Mouse (Mus musculus) gastrocnemius, postnatal 25 days (tissue): ENCODE measurements around the gene Gfra4. TPM values are rescaled to one million over a fixed set of nuclear protein-coding genes. Genes with fewer than 3 reads are reported as not detected.

ENCODE experiments used
- DNase-seq: peaks from one replicate; pipeline ENCODE4 v3.0.0; 2022
- long read RNA-seq, 2 experiments: library from polyadenylated mRNA; stranded (forward); transcript quantifications; one replicate each; pipeline ENCODE4 v2.0.0; 2021
- total RNA-seq, 2 experiments: library from RNA; stranded (reverse); gene quantifications; 1 replicate in 1 of 2; 2 replicates in 1 of 2; pipeline ENCODE4 v1.2.3; 2021

Gfra4 gene
- 1 to 10 TPM; 1.8 to 3.2 TPM for total RNA-seq
- long read RNA-seq, experiment 1, partial matches to known transcripts = 5 of 7 reads
- long read RNA-seq, experiment 1, other reads (novel, unspliced or antisense) = 1 of 7 reads
- long read RNA-seq, experiment 2, partial matches to known transcripts = 5 of 6 reads
- long read RNA-seq, experiment 2, other reads (novel, unspliced or antisense) = 0 of 6 reads

DNA sequence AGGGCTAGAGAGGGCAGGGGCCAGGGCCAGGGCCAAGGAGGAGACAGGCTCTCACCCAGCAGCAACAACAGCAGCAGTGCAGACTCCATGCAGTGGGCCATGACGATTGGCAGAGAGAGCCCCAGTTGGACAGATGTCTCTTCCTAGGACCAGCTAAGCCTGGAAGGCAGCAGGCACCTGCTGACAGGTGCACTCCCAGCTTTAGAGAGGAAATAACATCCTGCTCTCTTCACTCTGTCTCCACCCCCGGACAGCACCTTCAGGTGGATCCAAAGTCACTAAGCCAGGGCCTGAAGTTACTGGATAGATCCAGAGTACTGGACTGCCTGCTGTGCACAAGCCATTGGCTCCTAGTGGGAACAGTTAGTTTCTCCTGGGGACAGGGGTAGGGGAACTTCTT, at the start of gene Gfra4:
Gene Gfra4 (minus strand): TSS at position 101 of the 400 bp plus-strand sequence.
- DNase-seq = no peak

DNA sequence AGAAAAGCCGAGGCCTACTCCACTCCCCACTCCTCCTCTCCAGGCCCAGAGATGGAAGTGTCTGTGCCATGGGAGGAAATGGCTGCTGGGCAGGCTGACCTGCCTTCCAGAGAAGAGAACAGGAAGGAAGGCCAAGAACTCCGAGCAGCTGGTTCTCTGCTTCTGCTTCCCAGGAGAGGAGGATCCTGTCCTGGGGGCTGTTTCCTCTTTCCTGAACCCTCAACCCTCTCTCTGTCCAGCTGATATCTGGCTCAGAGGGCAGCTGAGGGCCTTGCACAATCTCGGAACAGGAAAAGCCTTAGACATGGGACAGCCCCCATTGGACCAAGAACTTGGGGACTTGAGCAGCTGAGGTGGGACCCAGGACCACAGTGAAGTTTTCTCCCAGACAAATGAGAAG, 48.0 kb upstream of the Gfra4 start:
- peak; percentile 16 for DNase-seq

DNA sequence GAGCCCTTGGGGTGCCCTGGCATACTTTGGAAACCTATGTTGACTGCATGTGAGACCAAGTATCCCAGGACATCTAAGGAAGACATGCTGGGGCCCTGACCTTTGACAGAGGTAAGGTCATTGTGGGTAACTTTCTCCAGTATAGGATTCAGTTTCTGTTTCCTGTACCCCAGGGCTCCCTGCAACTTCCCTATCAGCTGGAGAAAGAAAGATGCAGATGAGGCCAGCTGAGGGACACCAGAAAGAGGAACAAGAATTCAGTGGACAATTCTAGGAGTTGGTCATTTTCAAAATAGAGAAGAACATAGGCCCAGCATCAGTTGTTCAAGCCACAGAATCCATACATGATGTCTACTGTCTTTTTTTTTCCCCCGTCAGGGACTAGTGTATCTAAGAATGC, 46.7 kb upstream of the Gfra4 start:
- DNase-seq = no peak

DNA sequence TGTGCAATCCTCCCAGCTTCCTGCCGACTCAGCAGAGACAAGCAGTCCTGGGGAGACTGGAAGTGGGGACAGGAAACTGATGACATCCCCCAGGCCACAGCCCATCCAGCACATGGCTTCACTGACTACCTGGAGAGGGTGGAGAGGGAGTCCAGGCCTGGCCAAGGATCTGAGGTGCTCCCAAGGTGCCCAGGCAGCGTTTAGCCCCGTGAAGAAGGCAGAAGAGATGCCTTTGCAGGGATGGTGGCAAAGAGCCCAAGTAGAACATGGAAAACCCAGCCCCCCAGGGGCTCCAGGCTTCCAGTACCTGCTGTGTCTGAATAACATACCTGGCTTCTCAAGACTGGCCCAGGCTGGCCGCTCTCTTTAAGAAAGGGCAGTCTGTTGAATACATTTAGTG, 45.7 kb upstream of the Gfra4 start:
- DNase-seq = no peak

DNA sequence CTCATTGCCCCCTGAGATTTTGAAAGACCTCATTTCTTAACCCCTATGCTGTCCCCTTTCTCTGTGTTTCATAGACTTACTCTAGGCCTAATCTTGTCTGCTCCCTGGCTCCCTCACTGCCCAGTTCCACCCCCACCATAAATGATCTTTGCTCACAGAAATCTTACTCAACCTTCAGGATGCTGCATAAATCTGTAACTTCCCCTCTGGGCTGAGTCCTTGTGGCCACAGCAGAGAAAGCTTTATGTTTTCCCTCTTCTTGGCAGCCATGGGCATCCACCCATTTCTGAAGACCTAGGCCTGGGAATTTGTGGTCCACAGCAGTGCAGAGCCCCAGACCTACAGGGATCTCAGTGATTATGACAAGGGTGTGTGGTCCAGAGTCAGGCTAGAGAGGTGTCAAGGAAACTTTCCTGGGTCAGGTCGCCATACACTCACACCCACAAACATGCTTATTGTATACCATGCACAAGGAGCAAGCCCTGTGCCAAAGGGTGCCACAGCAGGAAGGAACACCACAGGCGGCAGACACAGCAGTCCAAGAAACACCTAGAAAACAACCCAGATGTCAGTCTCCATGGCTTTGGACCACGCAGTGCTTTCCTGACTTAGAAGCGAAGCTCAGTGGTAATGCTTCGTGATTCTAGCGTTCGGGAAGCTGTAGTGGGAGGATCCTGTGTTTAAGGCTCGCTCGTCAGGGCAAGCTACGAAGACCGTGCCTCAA, 43.9 kb upstream of the Gfra4 start, which contains the start of gene Siglec1:
Gene Siglec1 (minus strand): TSS at position 99 of the 724 bp plus-strand sequence.
- no peak for DNase-seq

DNA sequence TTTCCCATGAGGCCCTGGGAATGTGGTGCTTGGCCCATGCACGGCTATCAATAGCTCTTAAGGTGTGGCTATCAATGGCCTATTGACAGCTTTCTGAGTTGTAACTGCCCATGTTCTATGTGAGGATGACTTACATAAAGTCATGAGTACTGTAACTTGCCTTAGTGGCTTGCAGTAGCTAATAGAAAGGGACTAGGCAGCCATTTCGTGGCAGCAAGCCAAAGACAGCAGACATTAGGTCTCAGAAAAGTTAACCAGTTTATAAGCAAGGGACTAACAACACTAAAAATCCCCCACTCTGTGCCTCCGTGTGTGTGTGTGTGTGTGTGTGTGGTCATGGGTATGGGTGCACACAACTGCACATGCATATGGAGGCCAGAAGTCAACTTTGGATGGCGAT, 41.3 kb upstream of the Gfra4 start:
- no peak for DNase-seq

DNA sequence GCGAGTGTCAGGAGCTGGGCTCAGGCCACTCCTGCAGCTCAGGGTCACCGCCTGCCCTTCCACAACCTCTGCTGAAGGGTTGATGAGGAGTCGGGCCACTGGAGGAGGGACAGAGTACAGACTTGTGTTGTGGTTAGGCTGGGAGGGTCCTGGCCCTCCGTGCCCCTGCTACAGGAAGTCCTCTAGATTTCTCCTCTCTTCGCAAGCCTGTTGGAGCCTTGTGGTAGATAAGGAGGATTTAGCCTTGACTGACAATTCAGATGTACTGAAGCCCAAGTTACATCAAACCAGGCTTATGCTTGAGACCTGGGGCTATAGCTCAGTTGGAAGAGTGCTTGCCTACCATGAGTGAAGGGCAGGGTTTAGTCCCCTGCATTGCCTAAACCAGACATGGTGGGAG, 37.6 kb upstream of the Gfra4 start:
- DNase-seq = no peak

DNA sequence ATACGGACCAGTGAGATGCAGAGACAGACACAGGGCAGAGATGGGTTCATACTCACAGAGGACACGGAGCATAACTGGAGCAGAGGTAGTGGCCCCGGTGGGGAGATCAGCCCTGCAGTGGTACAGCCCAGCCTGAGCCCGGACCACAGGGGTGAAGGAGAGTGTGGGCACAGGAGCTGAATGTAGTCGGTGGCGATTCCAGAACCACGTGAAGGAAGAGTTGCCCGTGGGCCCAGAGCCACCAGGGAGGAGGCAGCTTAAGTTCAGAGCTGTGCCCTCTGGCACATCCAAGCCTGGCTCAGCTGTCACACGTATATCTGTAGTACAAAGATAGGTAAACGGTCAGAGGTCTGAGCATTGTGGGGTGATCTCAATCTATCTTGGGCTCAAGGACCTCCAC, 29.6 kb upstream of the Gfra4 start:
- no peak for DNase-seq

DNA sequence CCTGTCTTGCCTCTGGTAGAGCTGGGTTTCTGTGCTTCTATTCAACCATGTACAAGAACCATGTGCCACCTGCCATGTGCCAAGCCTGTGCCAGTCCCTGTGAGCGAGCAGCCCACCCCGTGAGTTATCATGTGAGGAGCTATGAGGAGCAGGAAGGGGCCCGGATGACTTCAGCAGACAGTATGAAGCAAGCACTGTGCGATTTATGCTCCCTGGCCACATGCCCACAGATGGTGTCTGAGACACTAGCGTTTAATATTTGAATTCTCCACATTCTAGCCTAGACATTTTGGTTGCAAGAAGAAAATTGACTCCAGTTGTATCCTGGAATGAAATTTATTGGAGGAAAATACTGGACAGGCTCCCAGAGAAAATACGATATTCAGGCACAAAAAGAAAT, 24.6 kb upstream of the Gfra4 start:
- DNase-seq = no peak

DNA sequence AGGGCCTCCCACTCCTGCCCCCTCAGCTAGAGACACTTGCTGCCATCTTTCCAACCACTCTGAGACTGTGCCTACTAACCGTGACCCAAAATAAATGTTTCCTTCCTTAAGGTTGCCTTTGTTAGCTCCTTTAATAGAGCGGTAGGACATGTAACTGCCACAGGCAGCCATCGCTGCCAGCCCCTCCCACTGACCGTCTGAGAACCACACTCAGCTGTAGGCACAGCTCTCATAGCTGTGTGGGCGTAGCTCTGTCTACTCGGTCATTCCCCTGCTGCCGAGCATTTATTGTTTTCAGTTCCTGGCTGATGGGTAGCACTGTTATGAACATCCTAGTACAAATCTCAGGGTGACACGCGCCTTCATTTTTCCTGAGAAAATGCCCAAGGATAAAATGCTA, 23.5 kb upstream of the Gfra4 start:
- no peak for DNase-seq

DNA sequence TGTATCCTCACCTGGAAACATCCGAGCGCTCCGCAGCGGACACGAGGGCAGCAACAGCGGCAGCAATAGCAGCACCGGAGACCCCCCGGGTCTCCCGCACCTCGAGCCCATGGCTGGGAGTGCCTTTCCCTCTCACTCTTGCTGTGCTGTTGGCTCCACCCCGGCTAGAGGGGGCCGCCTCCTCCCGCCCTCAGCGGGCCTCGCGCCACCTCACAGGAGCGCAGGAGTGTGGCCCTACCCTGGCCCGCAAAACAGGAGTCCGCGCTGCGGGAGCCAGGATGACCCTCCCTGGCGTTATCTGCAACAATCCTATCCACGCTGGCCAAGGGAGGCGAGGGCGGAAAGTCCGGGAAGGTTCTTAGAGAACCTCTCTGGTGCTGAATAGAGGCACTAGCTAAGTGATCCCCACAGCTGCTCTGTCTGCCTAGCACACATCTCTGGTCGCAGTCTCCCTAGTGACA, 20.5 kb upstream of the Gfra4 start, which contains the start of gene Adam33:
Gene Adam33 (minus strand): TSS at position 411 of the 461 bp plus-strand sequence.
- no peak for DNase-seq

DNA sequence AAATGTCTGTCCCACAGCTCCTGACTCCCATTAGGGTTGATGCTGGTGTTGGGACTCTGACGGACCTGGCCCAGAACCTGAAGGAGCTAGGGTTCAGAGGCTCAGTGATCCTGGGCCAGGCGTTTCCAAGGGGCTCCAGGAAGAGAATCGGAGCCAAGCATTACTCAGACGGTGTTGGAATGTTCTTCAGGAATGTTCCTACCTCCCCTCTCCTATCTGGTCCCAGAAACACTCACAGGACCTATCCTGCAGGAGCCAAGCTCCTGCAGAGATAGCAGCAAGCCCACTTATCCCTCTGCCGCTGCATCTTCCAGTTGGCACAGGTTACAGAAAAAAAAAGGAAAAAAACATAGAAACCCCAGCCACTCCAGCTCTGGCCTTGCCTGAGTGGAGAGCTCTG, 18.7 kb upstream of the Gfra4 start:
- no peak for DNase-seq

DNA sequence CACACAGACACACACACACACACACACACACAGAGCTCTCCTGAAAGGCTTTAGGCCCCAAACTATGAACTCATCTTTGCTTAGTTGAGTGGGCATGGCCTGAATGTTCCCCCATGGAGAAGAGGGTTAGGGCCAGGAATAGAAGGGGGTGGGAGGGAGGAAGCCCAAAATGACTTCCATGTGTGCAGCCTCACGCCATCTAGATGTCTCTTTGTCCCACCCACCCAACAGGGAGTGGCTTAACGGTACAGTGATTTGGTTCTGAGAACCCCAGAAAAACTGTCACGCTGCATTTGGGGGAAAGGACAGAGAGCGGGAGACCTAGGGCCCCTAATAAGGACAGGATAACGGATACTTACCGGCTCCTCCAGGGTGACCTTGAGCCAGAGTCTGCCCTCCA, 17.9 kb upstream of the Gfra4 start:
- no peak for DNase-seq

DNA sequence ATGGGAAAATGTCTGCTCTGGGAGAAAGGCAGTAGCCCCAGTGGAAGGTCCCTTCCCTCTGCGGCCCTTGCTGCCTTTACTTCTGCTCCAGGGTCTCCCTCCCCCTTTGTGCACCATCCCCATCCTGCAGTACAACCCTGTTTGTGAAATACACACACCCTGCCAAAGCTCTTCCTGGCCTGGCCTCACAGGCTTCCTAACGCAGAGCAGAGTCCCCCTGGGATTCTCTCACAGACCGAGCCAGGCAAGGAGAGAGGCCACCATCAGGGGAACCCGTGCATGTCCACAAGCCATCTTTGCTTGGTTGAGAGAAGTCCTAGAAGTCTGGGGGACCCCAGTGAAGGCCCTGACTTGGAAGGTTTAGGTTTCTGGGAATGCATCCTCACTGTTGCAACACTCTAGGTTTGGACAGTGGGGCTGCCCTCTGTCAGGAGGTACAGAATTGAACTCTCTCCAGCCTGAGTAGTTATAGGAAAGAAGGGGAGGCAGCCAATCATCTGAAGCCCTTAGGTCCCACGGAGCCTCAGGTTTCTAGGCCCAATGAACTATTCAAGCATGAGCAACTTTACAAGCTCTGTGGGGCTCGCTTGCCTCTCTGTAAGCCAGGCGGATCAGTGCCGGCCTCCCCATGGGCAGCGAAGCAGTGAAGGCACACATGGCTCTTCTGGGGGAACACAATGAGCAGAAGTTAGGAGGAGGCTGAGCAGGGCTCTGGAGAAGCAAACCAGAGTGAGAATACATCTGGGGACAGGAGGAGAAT, 17.1 kb upstream of the Gfra4 start:
- DNase-seq = peak; percentile 66

DNA sequence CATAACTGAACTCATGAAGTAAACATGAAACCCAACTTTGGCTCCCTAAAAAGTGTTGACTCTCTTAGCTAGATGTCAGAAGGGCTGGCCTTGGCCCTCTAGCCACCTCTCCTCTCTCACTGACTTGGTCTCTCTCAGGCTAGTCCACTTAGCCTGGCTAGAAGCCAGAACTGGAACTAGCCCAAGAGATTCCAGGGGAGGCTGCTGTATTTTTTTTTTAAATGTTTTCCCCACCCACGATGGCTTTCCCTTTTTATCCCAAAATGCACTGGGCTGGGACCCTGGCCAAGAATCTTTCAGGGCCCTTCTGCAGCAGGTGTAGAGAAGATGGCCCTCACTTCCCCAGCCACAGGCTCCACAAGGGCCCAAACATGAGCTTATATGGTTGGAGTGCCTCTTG, 16.5 kb upstream of the Gfra4 start:
- DNase-seq = peak; percentile 83

DNA sequence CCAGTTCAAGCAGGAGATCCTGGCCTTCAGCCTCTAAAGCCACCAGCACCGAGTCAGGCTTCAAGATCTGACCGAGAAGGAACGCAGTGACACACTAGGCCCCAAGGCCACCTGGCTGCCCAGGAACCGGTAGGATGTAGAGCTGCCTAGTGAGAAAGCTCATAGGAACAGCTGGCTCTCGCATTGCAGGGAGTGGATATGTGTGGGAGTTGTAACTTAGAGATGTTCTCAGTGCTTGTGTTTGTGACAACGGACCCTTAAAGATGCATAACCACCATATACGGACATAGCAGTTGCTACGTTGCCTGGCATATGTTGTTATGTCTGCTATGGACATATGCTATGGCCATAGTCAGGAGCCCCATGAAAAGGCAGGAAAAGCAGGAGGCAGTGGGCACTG, 15.8 kb upstream of the Gfra4 start:
- DNase-seq = no peak

DNA sequence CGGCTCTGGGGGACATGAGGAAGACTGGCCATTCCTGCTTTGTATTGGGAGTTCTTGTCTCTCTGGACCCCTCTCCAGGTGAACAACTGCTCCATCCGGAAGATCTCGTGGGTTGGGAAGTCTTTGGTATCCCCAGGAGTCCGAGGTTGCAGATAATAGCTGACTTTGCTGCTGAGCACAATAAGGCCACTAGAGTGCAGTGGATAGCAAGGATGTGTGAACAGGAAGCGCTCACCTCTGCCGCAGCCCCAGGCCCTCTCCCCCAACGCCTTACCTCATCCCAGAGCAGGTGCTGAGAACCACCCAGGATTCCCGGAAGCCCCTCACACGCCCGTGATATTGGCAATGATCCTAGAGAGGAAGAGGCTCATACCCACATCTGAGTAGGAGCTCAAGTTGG, 13.3 kb upstream of the Gfra4 start:
- no peak for DNase-seq

DNA sequence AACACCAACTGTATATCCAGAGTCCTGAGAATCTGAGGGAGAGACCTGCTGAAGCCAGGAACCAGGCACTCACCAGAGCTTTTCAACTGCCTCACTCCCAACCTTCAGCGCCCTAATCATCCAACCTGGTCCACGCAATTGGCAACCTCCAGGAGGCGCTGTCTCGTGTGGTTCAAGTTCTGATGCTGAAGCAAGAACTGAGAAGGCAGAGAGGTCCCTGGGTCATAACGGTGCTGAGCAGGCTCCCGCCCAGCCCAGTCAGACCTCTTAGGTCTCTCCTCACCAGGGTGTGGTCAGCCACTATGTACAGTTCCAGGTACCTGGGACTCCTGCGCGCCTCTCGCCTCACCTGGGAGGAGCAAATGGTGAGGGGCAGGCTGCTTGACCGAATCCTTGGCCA, 12.7 kb upstream of the Gfra4 start:
- no peak for DNase-seq

DNA sequence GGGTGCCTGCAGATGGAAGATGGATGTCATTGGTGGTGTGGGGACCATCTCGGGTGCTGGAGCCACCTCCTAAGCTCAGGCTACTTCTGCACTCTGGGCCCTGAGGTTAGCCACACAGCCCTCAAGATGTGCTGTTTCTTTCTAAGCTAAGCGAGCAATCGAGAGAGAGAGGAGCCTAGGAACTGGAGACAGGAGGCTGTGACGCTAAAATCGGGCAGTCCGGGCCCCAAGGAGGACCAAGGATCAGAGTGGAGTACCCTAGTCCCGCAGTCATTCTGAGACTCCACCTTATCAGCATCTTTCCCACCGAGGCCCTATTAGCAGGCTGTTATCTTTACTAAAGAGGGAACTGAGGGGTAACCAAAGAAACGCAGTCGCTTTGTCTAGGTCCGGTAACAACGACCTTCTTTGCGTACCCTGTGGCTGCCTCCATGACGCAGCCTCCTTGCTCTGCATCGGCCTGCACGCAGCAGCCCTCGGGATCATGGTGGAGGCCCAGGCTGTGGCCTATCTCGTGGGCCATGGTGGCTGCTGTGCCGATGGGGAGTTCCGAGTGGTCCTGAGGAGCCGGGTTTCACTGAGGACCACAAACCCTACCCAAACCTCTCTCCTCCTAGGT, 11.9 kb upstream of the Gfra4 start:
- DNase-seq = no peak

DNA sequence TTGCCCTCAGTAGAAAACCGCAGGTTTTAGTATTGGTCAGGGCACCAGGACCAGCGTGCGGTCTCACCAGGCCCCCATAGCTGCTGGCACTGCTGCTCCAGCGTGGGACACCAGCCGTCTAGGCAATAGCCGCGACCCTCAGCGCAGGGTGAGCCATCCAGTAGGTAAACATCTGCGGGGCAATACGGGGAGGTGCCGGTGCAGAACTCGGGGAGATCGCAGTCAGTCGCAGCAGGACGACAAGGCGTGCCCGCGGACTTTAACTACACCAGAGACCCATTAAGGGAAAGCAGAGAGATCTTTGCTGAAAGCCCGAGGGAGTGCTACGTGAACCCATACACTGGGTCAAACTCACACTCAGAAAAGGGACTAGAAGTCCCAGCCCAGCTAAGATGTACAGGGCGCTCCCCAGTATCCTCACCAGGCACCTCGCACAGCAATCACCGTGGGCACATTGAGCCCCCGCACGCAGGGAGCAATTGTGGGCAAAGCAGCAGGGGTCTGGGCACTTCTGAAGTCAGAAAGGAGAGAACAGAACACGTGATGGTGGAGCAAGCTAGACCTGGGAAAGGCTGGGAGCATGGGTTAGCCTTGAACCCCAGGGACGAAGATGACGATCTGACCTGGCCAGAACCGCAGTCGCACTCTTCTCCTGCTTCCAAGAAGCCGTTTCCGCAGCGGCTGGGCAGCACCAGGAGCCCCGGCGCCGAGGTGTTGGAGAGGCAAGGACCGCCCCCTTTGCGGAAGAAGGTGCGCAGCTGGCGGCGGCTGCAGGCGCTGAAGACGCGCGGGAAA, 11.2 kb upstream of the Gfra4 start:
- DNase-seq = no peak

DNA sequence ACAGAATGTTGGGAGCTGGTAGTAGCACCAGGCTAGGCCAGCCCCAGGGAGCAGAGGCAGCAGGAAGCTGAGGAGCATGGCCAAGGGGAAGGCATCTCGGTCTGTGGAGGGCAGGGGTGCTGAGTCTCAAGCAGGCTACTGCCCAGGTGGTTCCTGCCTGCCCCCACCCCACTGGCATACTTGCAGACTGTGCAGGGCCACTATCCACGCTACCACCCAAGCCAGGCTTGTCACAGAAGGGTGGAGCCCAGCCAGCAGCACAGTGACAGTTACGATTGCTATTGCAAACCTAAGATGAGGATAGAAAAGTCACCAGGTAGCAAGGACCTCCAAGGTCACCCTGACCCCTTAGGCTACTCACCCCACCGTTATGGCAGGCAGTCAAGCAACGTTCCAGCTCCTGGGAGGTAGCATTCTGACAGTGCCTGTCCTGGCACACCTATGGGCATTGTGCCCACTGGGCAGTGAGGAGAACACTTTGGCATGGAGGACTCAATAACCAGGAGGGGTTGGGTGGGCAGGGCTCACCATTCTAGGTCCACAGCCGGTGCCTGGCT, 10.1 kb upstream of the Gfra4 start:
- DNase-seq = no peak

DNA sequence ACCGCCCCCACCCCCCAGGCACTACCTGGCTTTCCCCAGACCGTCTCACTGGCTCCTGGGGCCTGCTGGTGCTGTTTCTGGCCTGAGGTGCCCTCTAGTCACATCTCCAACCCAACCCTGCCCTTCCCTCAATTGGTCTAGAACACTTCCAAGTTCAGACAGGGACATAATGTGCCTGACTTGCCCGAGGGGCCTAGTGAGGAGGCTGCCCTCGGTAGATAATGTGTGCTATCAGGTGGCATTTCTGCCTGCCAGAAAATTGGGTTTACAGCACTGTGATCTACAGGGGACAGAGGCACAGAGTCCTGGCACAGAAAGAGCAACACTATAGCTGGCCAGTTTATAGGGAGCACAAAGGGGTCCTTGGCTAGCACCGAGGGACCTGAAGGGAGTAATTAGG, 9.2 kb upstream of the Gfra4 start:
- DNase-seq = no peak
